Mouse (Mus musculus) hindbrain, postnatal 0 days (tissue): ENCODE data around the gene Dyrk3. TPM values are rescaled to one million over a fixed set of nuclear protein-coding genes. Genes with fewer than 3 reads are reported as not detected.

ENCODE experiments used
- ATAC-seq: fragments of 200-750 bp; cut with Nextera tagmentation; 2 replicates; pipeline ENCODE4 v1.8.0; 2017; ENCODE audit warnings: mild to moderate bottlenecking, moderate TSS enrichment, moderate library complexity
- DNase-seq: peaks from one replicate; pipeline ENCODE4 v3.0.0-alpha.2; 2015; ENCODE audit warnings: low spot score
- H3K27ac ChIP-seq: fragments of 300-500 bp; sonication (generic); 2 replicates; pipeline ENCODE4 v1.5.1; 2014; ENCODE audit warnings: mild to moderate bottlenecking
- H3K27me3 ChIP-seq: fragments of 300-500 bp; sonication (generic); 2 replicates; pipeline ENCODE4 v1.6.1; 2014; ENCODE audit warnings: low read length, mixed read lengths; ENCODE audit not compliant: insufficient read depth
- H3K36me3 ChIP-seq: fragments of 300-500 bp; sonication (generic); 2 replicates; pipeline ENCODE4 v1.6.1; 2014; ENCODE audit warnings: low read length, mixed read lengths; ENCODE audit not compliant: insufficient read depth
- H3K4me1 ChIP-seq: fragments of 300-500 bp; sonication (generic); 2 replicates; pipeline ENCODE4 v1.6.1; 2014; ENCODE audit warnings: antibody characterized with exemption, low read length, mixed read lengths; ENCODE audit not compliant: insufficient read depth
- H3K4me2 ChIP-seq: fragments of 300-500 bp; sonication (generic); 2 replicates; pipeline ENCODE4 v1.6.1; 2014; ENCODE audit warnings: low read depth, mild to moderate bottlenecking, low read length, moderate library complexity, mixed read lengths
- H3K4me3 ChIP-seq: fragments of 300-500 bp; sonication (generic); 2 replicates; pipeline ENCODE4 v1.5.1; 2014; ENCODE audit warnings: low read length
- H3K9ac ChIP-seq: fragments of 300-500 bp; sonication (generic); replicated peaks from 2 replicates; pipeline ENCODE4 v1.6.1; 2014; ENCODE audit warnings: mild to moderate bottlenecking, low read length, moderate library complexity, mixed read lengths
- H3K9me3 ChIP-seq: fragments of 300-500 bp; sonication (generic); 2 replicates; pipeline ENCODE4 v1.6.1; 2016; ENCODE audit warnings: low read length, mixed read lengths
- CTCF ChIP-seq: IDR thresholded peaks from 2 replicates; pipeline ENCODE4 v1.5.1; 2016; ENCODE audit warnings: antibody characterized with exemption, control low read depth, low read depth
- WGBS: fragments of 180-500 bp; shearing (Covaris S2); extraction: QIAGEN DNeasy Blood & Tissue Kit; methylation state at CpG from one replicate; pipeline ENCODE4 v1.1.7; 2014; 5-methylcytosine and 5-hydroxymethylcytosine counted together
- polyA plus RNA-seq: library from polyadenylated mRNA; unstranded; fragments of >200 nt; fragmentation: Nextera tagmentation; extraction: Ambion mirVana; gene quantifications from 2 replicates; pipeline ENCODE4 v1.2.1, GENCODE M21; 2015
- total RNA-seq: library from RNA; depleted of rRNA; stranded (reverse); fragments of >200 nt; gene quantifications from 2 replicates; pipeline ENCODE4 v1.2.3, GENCODE M21; 2014

Dyrk3 gene
- total and polyA plus RNA-seq, 2 experiments from 2014 or later, result 8.9 to 10.2 TPM

DNA sequence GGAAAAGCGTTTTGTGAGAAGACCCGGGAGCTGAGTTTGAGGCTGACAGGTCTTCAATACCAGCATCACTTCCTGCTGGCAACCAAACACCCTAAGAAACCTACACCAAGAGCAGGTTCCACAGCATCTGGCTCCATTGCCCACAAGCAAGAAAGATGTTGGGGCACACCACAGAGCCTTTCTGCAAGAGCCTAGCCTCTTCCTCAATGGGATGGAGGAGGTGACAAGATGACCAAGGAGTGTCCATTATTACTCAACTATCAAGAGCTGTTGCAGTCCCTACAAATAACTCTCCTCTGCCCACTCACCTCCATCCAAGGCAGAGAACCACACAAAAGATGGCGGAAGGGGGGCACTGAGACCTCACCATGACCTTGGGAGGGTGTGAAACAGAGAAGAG lies 46.0 kb downstream of the Dyrk3 start:
- H3K4me2 ChIP-seq, result no peak overlapping the region
- no peaks in the 10 kb centered on the region for H3K9me3 ChIP-seq
- 86% methylated on average over 3 of the region's 3 CpGs for WGBS
- H3K27ac ChIP-seq, result no peak overlapping the region
- TF ChIP-seq CTCF, result no peak
- no peak for DNase-seq
- H3K4me3 ChIP-seq, result no peak overlapping the region
- H3K4me1 ChIP-seq, result peaks cover 38% of the 10 kb centered on the region
- H3K9ac ChIP-seq, result no peak overlapping the region
- no peaks in the 10 kb centered on the region for H3K27me3 ChIP-seq
- ATAC-seq, result no peak
- no peaks in the 10 kb centered on the region for H3K36me3 ChIP-seq

DNA sequence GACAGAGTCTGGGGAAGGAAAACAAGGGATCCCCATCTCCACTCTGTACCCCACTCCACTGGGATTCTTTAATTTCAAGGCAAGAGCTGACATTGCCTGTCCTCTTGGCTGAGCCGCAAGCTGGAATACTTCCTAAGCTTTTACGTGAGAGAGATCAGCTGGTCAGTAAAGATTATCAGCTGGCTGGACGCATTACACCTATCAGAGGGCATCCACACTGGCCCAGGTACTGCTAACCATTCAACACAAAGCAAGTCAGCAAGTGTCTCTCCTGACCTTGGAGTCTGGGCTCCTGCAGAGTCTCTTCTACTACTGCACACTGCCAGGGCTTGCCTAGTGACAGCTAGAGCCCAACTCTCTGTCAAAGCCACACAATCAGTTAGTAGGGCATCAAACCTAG lies 46.7 kb downstream of the Dyrk3 start:
- DNase-seq, result no peak
- no peak for TF ChIP-seq CTCF
- Histone ChIP-seq H3K9ac (no peak overlapping the region), H3K36me3 (no peaks in the 10 kb centered on the region), H3K4me1 (peaks cover 44% of the 10 kb centered on the region), H3K4me2 (no peak overlapping the region), H3K9me3 (no peaks in the 10 kb centered on the region), H3K4me3 (no peak overlapping the region), H3K27ac (no peak overlapping the region), H3K27me3 (no peaks in the 10 kb centered on the region)
- WGBS, result 85% methylated on average over 3 of the region's 3 CpGs
- ATAC-seq, result no peak

DNA sequence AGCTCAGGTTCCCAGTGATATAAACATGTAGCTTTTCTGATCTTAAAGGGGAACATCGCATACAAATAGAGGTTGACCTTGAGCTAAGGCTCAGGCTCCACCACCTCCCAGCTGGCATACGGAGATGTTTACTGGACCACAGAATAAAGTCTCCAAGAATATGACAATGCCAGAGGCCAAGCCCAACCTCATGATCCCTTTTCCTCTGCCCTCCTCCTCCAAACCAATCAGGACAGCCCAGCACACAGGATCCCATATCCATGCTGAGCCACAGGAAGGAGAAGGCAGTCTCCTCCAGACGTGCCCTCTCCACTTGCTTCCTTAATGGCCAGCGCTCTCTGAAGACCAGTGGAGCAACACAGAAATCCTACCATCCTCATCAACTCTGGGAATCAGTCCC lies 47.3 kb downstream of the Dyrk3 start:
- H3K9me3 ChIP-seq, result no peaks in the 10 kb centered on the region
- H3K27ac ChIP-seq, result no peak overlapping the region
- TF ChIP-seq CTCF, result no peak
- peaks cover 48% of the 10 kb centered on the region for H3K4me1 ChIP-seq
- no peak overlapping the region for H3K4me2 ChIP-seq
- DNase-seq (no peak), ATAC-seq (no peak)
- no peak overlapping the region for H3K9ac ChIP-seq
- H3K27me3 ChIP-seq, result no peaks in the 10 kb centered on the region
- no peak overlapping the region for H3K4me3 ChIP-seq
- WGBS, result 81% methylated on average over 4 of the region's 4 CpGs
- no peaks in the 10 kb centered on the region for H3K36me3 ChIP-seq

DNA sequence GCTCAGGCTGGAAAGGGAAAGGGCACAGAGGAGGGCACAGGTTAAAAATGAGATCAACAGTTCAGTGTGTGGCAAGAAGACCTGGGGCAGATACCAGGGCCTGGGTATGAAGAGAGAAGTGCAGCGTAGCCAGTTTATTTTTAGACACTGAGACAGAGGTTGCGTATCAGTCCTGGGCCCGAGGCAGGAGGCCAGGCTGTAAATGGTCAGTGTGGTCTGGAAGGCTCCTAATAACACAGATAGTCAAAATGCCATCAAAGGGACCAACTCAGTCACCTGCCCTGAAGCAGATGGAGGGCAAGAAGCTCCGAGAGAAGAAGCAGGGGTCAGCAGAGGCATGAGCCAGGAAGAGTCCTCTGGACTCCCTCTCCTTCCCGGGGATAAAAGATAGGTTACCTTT lies 47.9 kb downstream of the Dyrk3 start:
- DNase-seq, result no peak
- 84% methylated on average over 5 of the region's 5 CpGs for WGBS
- Histone ChIP-seq H3K4me1 (peaks cover 47% of the 10 kb centered on the region), H3K27ac (no peak overlapping the region), H3K36me3 (no peaks in the 10 kb centered on the region), H3K9ac (no peak overlapping the region), H3K4me3 (no peak overlapping the region), H3K9me3 (no peaks in the 10 kb centered on the region), H3K27me3 (no peaks in the 10 kb centered on the region), H3K4me2 (no peak overlapping the region)
- no peak for ATAC-seq
- no peak for TF ChIP-seq CTCF

DNA sequence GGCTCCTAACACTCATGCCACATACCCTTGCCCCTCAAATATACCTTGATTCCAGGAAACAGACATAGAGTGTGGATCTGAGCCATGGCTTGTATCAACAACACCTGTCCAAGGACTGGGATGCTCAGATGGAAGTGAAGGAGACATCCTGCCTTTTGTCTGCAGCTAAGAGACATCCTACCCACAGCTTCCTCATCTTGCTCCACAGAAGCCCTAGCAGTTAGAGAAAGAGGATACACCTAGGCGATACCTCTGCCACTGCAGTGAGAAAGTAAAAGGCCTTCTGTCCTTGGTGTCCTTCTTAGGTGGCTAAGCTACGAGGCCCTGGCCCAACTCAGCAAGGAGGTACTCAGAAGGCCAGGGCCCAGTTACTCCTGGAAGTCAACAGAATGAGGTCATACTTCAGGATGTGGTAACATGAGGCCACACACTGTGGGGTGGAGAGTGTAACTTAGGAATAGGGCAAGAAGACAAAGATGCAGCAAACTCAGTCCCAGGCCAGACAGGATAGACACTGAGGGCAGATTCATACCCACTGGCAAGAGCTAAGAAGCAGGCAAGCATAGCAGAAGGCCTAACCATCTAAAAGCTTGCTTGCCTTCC lies 48.5 kb downstream of the Dyrk3 start:
- H3K4me1 ChIP-seq, result peaks cover 53% of the 10 kb centered on the region
- no peak for TF ChIP-seq CTCF
- no peaks in the 10 kb centered on the region for H3K36me3 ChIP-seq
- no peak overlapping the region for H3K27ac ChIP-seq
- 89% methylated on average over 2 of the region's 2 CpGs for WGBS
- no peak overlapping the region for H3K9ac ChIP-seq
- no peaks in the 10 kb centered on the region for H3K27me3 ChIP-seq
- DNase-seq (no peak), ATAC-seq (no peak)
- no peak overlapping the region for H3K4me3 ChIP-seq
- no peaks in the 10 kb centered on the region for H3K9me3 ChIP-seq
- no peak overlapping the region for H3K4me2 ChIP-seq

DNA sequence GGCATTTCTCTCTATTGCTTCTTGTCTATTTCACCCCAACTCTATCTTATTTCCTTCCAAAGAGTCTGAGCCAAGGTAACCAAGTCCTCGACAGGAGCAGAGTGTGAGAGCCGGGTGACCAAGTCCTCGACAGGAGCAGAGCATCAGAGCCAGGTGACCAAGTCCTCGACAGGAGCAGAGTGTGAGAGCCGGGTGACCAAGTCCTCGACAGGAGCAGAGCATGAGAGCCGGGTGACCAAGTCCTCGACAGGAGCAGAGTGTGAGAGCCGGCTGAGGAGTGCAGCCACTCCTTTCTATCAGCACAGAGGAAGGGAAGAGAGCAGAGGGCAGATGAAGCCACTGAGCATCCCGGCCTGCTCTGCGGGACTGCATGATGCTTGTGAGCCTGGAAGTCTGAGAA lies 49.6 kb downstream of the Dyrk3 start:
- H3K27ac ChIP-seq, result no peak overlapping the region
- H3K9ac ChIP-seq, result no peak overlapping the region
- peaks cover 64% of the 10 kb centered on the region for H3K4me1 ChIP-seq
- no peaks in the 10 kb centered on the region for H3K36me3 ChIP-seq
- no peaks in the 10 kb centered on the region for H3K27me3 ChIP-seq
- no peak for TF ChIP-seq CTCF
- H3K4me2 ChIP-seq, result no peak overlapping the region
- H3K9me3 ChIP-seq, result no peaks in the 10 kb centered on the region
- WGBS, result 60% methylated on average over 11 of the region's 11 CpGs
- ATAC-seq, result no peak
- DNase-seq, result no peak
- no peak overlapping the region for H3K4me3 ChIP-seq

DNA sequence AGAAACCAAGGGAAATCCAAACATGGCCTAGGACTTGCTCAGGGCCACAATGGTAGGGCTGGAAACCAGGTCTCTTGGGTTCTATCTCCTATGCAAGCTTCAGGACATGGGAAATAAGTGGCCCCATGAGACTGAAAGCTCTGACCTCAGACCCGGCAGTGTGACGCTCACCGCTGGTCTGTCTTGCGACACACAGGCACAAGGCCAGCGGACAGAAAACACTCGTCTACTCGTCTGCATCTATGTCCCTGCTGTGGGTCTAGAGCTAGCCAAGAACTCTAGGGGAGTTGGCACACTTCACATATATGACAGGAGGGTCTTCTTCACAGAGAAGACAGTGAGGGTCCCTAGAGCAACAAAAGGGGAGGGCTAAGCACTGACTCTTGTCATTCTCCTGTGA lies 51.2 kb downstream of the Dyrk3 start:
- H3K4me1 ChIP-seq, result peaks cover 66% of the 10 kb centered on the region
- TF ChIP-seq CTCF, result no peak
- H3K36me3 ChIP-seq, result no peaks in the 10 kb centered on the region
- ATAC-seq (peak; percentile 59), DNase-seq (peak; percentile 55)
- no peak overlapping the region for H3K4me3 ChIP-seq
- WGBS, result 27% methylated on average over 7 of the region's 7 CpGs
- no peak overlapping the region for H3K9ac ChIP-seq
- no peak overlapping the region for H3K4me2 ChIP-seq
- H3K27ac ChIP-seq, result peak overlapping the region; percentile 66; the same call in 1 of the 2 replicates
- H3K27me3 ChIP-seq, result no peaks in the 10 kb centered on the region
- no peaks in the 10 kb centered on the region for H3K9me3 ChIP-seq
